8 mouse cellular contexts compared by ENCODE assay signal in the genomic region with DNA sequence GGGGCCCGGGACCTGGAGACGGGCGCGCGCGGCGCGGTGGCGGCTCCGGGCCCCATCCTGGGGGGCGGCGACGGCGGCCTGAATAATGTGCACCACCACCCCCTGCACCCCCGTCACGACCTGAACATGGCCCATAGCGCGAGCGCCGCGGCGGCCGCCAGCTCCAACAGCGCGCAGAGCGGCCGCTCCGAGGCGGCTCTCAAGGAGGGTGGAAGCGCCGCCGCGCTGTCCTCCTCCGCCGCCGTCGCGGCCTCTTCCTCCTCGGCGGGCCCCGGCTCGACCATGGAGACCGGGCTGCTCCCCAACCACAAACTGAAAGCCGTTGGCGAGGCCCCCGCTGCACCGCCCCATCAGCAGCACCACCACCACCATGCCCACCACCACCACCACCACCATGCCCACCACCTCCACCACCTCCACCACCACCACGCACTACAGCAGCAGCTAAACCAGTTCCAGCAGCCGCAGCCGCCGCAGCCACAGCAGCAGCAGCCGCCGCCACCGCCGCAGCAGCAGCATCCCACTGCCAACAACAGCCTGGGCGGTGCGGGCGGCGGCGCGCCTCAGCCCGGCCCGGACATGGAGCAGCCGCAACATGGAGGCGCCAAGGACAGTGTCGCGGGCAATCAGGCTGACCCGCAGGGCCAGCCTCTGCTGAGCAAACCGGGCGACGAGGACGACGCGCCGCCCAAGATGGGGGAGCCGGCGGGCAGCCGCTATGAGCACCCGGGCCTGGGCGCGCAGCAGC. TPM values are rescaled to one million over a fixed set of nuclear protein-coding genes. Genes with fewer than 3 reads are reported as not detected.
A peak's percentile ranks its signal among the peaks of the same experiment; 100 is the strongest.
DNase-seq lines count a peak whose midpoint lies in the region; ATAC-seq and TF ChIP-seq lines count a peak whose summit lies in the region.

No protein-coding gene starts in this region.

- peak; percentile 66 for ATAC-seq in heart, embryonic 14.5 days (ENCODE audit: insufficient number of reproducible peaks, insufficient read depth, low FRiP score, low read depth)
- ATAC-seq in neural tube, embryonic 14.5 days (ENCODE audit: low read depth), result peak; percentile 64

- H3K27me3 ChIP-seq in CH12.LX (replicated peaks), result no peaks in the 10 kb centered on the region
- H3K27me3 ChIP-seq in erythroblast, embryonic 14.5 days (ENCODE audit: control insufficient read depth), result no peaks in the 10 kb centered on the region
- no peaks in the 10 kb centered on the region for H3K27me3 ChIP-seq in heart, embryonic 14.5 days (ENCODE audit: control insufficient read depth, insufficient read depth, low read length)
- H3K27me3 ChIP-seq in neural tube, embryonic 14.5 days (ENCODE audit: control insufficient read depth, insufficient read depth, low read length), result no peaks in the 10 kb centered on the region

- H3K9ac ChIP-seq in CH12.LX (ENCODE audit: insufficient read depth, low read depth), result peak overlapping the region; percentile 99
- peak overlapping the region; percentile 99 for H3K9ac ChIP-seq in heart, embryonic 14.5 days (ENCODE audit: low read length)
- H3K9ac ChIP-seq in neural tube, embryonic 14.5 days (replicated peaks; ENCODE audit: low read depth, low read length), result peak overlapping the region; percentile 100

- peaks cover 0 to 17% of the 10 kb centered on the region in 2 experiments; a peak in 2 of 4 replicates for H3K4me1 ChIP-seq in CH12.LX (ENCODE audit: control insufficient read depth in 1 of 2, insufficient read depth in 2 of 2)
- peaks cover 38% of the 10 kb centered on the region for H3K4me1 ChIP-seq in erythroblast, embryonic 14.5 days (ENCODE audit: control insufficient read depth)
- peaks cover 0 to 19% of the 10 kb centered on the region in 2 experiments; a peak in 2 of 4 replicates for H3K4me1 ChIP-seq in heart, embryonic 14.5 days (ENCODE audit: control insufficient read depth in 2 of 2, insufficient read depth in 2 of 2, low read length in 2 of 2)
- peaks cover 29% of the 10 kb centered on the region for H3K4me1 ChIP-seq in neural tube, embryonic 14.5 days (ENCODE audit: control insufficient read depth, insufficient read depth, low read length)

- H3K36me3 ChIP-seq in CH12.LX (replicated peaks in 1 of 2; ENCODE audit: control insufficient read depth in 1 of 2, insufficient read depth in 1 of 2, low read length in 1 of 2), result no peaks in the 10 kb centered on the region
- no peaks in the 10 kb centered on the region for H3K36me3 ChIP-seq in erythroblast, embryonic 14.5 days (ENCODE audit: control insufficient read depth)
- no peaks in the 10 kb centered on the region for H3K36me3 ChIP-seq in heart, embryonic 14.5 days (ENCODE audit: control insufficient read depth, insufficient read depth, low read length)
- H3K36me3 ChIP-seq in neural tube, embryonic 14.5 days (ENCODE audit: control insufficient read depth, insufficient read depth, low read length), result no peaks in the 10 kb centered on the region

- H3K79me2 ChIP-seq in CH12.LX (replicated peaks; ENCODE audit: control insufficient read depth, extremely low read depth, insufficient read depth, poor library complexity, severe bottlenecking), result peaks cover 15% of the 10 kb centered on the region

- TF ChIP-seq EP300 in CH12.LX (IDR thresholded peaks at IDR 0.05; ENCODE audit: low read length), result no peak

- dilution Hi-C loops in CH12.LX (cut with MboI; ENCODE audit: extremely low pct_ligation_motif_present, extremely low pct_unique_long_range_greater_than_20kb, low sequenced_read_pairs), result no loop called here

- in situ Hi-C loops in CH12.LX (cut with MboI; ENCODE audit: low pct_ligation_motif_present, low pct_unique_long_range_greater_than_20kb, low sequenced_read_pairs), result no loop called here

- H3K27ac ChIP-seq in CH12.LX (ENCODE audit: insufficient read depth, low read depth), result peak overlapping the region; percentile 97
- peak overlapping the region; percentile 100 for H3K27ac ChIP-seq in heart, embryonic 14.5 days (replicated peaks in 1 of 2; ENCODE audit: control insufficient read depth in 1 of 2, insufficient read depth in 1 of 2, low read depth in 2 of 2, low read length in 2 of 2)
- H3K27ac ChIP-seq in neural tube, embryonic 14.5 days (ENCODE audit: low read depth, low read length), result peak overlapping the region; percentile 100

- DNase-seq in CH12.LX (ENCODE audit: extremely low read depth), result peak; percentile 49
- DNase-seq in brain, embryonic 14.5 days (ENCODE audit: low read depth), result peak; percentile 79
- DNase-seq in kidney, postnatal 10 days, result peak; percentile 84
- DNase-seq in lung, adult 18-20 months, result peak; percentile 53 to 57
- DNase-seq in thymus, adult 18-20 months, result peak; percentile 55

- TF ChIP-seq CTCF in CH12.LX (conservative IDR thresholded peaks at IDR 0.05 in 1 of 2, IDR thresholded peaks at IDR 0.05 in 1 of 2; ENCODE audit: low read depth in 2 of 2, low read length in 2 of 2), result no peak
- no peak for TF ChIP-seq CTCF in brain, embryonic 14.5 days (IDR thresholded peaks at IDR 0.05; ENCODE audit: borderline replicate concordance, extremely low read depth, insufficient read depth, insufficient read length)

- under 1% methylated on average over 54 of the region's 81 CpGs for WGBS in heart, embryonic 14.5 days
- WGBS in neural tube, embryonic 14.5 days, result 0% methylated on average over 36 of the region's 81 CpGs

- peak overlapping the region; percentile 55 to 100 (median 81) for H3K4me3 ChIP-seq in CH12.LX (replicated peaks in 1 of 3; ENCODE audit: low read depth in 2 of 3, low read length in 2 of 3, poor library complexity in 1 of 3)
- peak overlapping the region; percentile 89 for H3K4me3 ChIP-seq in erythroblast, embryonic 14.5 days (replicated peaks)
- peak overlapping the region; percentile 91 to 97 for H3K4me3 ChIP-seq in heart, embryonic 14.5 days (ENCODE audit: control insufficient read depth in 1 of 2, insufficient read depth in 1 of 2, low read depth in 1 of 2, low read length in 2 of 2)
- H3K4me3 ChIP-seq in neural tube, embryonic 14.5 days (ENCODE audit: low read depth, low read length), result peak overlapping the region; percentile 97

- no peak for TF ChIP-seq RAD21 in CH12.LX (IDR thresholded peaks at IDR 0.05; ENCODE audit: low read depth, low read length)

- no peak for TF ChIP-seq POLR2A in CH12.LX (IDR thresholded peaks at IDR 0.05; ENCODE audit: low read depth, low read length)
- peak; percentile 43; the same call in 1 of the 2 replicates for TF ChIP-seq POLR2A in brain, embryonic 14.5 days (IDR thresholded peaks at IDR 0.05; ENCODE audit: borderline replicate concordance, extremely low read depth, insufficient read depth, insufficient read length, poor library complexity, severe bottlenecking)

- H3K9me3 ChIP-seq in CH12.LX (replicated peaks; ENCODE audit: low read length), result no peaks in the 10 kb centered on the region
- no peaks in the 10 kb centered on the region for H3K9me3 ChIP-seq in erythroblast, embryonic 14.5 days (ENCODE audit: control insufficient read depth, low read length)
- no peaks in the 10 kb centered on the region for H3K9me3 ChIP-seq in heart, embryonic 14.5 days (ENCODE audit: control insufficient read depth, low read length)
- H3K9me3 ChIP-seq in neural tube, embryonic 14.5 days (ENCODE audit: control insufficient read depth, low read length), result no peaks in the 10 kb centered on the region

- H3K4me2 ChIP-seq in CH12.LX (ENCODE audit: insufficient read depth, low read depth, poor library complexity, severe bottlenecking), result peak overlapping the region; percentile 58
- peak overlapping the region; percentile 63 for H3K4me2 ChIP-seq in heart, embryonic 14.5 days (ENCODE audit: low read length)
- H3K4me2 ChIP-seq in neural tube, embryonic 14.5 days (ENCODE audit: low read depth, low read length), result peak overlapping the region; percentile 80

TF ChIP-seq in CH12.LX, 34 proteins besides CTCF, POLR2A, EP300 and RAD21 (continues in another document):
- TF ChIP-seq MAX (IDR thresholded peaks at IDR 0.05; ENCODE audit: low read length), result no peak
- TF ChIP-seq ELF1 (IDR thresholded peaks at IDR 0.05; ENCODE audit: low read depth, low read length), result no peak
- no peak for TF ChIP-seq HCFC1 (IDR thresholded peaks at IDR 0.05; ENCODE audit: low read depth, low read length)
- no peak for TF ChIP-seq MEF2A (IDR thresholded peaks at IDR 0.05; ENCODE audit: borderline replicate concordance, low read depth, low read length)
- no peak for TF ChIP-seq E2F4 (IDR thresholded peaks at IDR 0.05; ENCODE audit: insufficient replicate concordance, low read depth, low read length)
- peak; percentile 47; the same call in 1 of the 2 replicates for TF ChIP-seq NELFE (IDR thresholded peaks at IDR 0.05; ENCODE audit: low read depth, low read length)
- no peak for TF ChIP-seq JUN (IDR thresholded peaks at IDR 0.05; ENCODE audit: insufficient read depth, low read depth, low read length)
- TF ChIP-seq USF1 (IDR thresholded peaks at IDR 0.05; ENCODE audit: low read depth, low read length), result no peak
- peak; percentile 86; the same call in 1 of the 2 replicates for TF ChIP-seq CHD1 (IDR thresholded peaks at IDR 0.05; ENCODE audit: low read depth, low read length)
- no peak for TF ChIP-seq ZC3H11A (IDR thresholded peaks at IDR 0.05; ENCODE audit: low read depth, low read length)
- TF ChIP-seq USF2 (conservative IDR thresholded peaks at IDR 0.05; ENCODE audit: low read depth, low read length), result no peak
- no peak for TF ChIP-seq JUND (conservative IDR thresholded peaks at IDR 0.05; ENCODE audit: low read depth, low read length)
- TF ChIP-seq KAT2A (IDR thresholded peaks at IDR 0.05; ENCODE audit: insufficient replicate concordance, low read length), result no peak
- 0 out of 2 replicates have a peak, but pooled peaks have one; percentile 26 for TF ChIP-seq POLR2AphosphoS2 (IDR thresholded peaks at IDR 0.05; ENCODE audit: low read depth, low read length)
- TF ChIP-seq TCF12 (IDR thresholded peaks at IDR 0.05; ENCODE audit: low read depth, low read length), result peak; percentile 31; the same call in 1 of the 2 replicates
- TF ChIP-seq SIN3A (IDR thresholded peaks at IDR 0.05; ENCODE audit: low read length), result peak; percentile 59
- TF ChIP-seq SMC3 (IDR thresholded peaks at IDR 0.05; ENCODE audit: low read depth, low read length), result no peak
- TF ChIP-seq RCOR1 (conservative IDR thresholded peaks at IDR 0.05; ENCODE audit: low read depth, low read length), result no peak
- TF ChIP-seq MXI1 (IDR thresholded peaks at IDR 0.05; ENCODE audit: low read depth, low read length), result 0 out of 2 replicates have a peak, but pooled peaks have one; percentile 33
- no peak for TF ChIP-seq MAFK (IDR thresholded peaks at IDR 0.05; ENCODE audit: insufficient replicate concordance, low read length)

RNA-seq across cellular contexts. Expression of gene Arid1b, which starts 0.9 kb away (rescaled TPM):
- 8.8 and 9.7 TPM in 2 replicates for total RNA-seq in CH12.LX (2012; rRNA removed)
- total RNA-seq in CH12.LX (2014; rRNA removed), result 6.1 and 6.7 TPM in 2 replicates
- polyA plus RNA-seq in CH12.LX (2012; ENCODE audit: insufficient read length, low read depth), result 11.3 and 12.4 TPM in 2 replicates
- 22.0 and 41.6 TPM in 2 replicates for polyA plus RNA-seq in brain, embryonic 14.5 days (2012; rRNA removed)
- 1.5 and 2.6 TPM in 2 replicates for polyA plus RNA-seq in erythroblast, embryonic 14.5 days (2012)
- polyA plus RNA-seq in heart, embryonic 14.5 days (2014; fragmentation: Nextera tagmentation; extraction: Ambion mirVana), result 8.7 and 9.1 TPM in 2 replicates
- polyA plus RNA-seq in neural tube, embryonic 14.5 days (2014; fragmentation: Nextera tagmentation; extraction: Ambion mirVana), result 20.1 and 22.2 TPM in 2 replicates

Comparison
In these comparisons a context has a peak if more than half of its experiments do, and no peak if none do; other contexts are left out.
1. Peak in every context shown above with its lines: DNase-seq, ATAC-seq, H3K4me3 ChIP-seq and H3K27ac ChIP-seq.